Mouse (Mus musculus): ENCODE data around the gene Gm26920.

GRCm38 (mm10) chr7:30010551-30011195 lies 79.5 kb downstream of the Gm26920 start:
- TF ChIP-seq CTCF (IDR thresholded peaks at IDR 0.05; ENCODE audit: control insufficient read depth, insufficient read depth, insufficient replicate concordance, low read depth, low read length) (no peak), POLR2A (IDR thresholded peaks at IDR 0.05; ENCODE audit: control insufficient read depth, low read depth, low read length) (no peak)
